Mouse (Mus musculus) embryo, embryonic 10 days (tissue): ENCODE measurements around the gene Gm21083.
"Not testable (repeated sequence)": the region's sequence is repeated elsewhere in the genome, so short reads cannot be mapped to it uniquely, and the experiment has no call there.

ENCODE experiments used
- DNase-seq: peaks from one replicate; pipeline ENCODE4 v3.0.0-alpha.2; 2015; ENCODE audit warnings: low spot score

Gm21083 gene

GRCm38 (mm10) chr5:15628136-15628535 lies 51.0 kb downstream of the Gm21083 start:
- not testable (repeated sequence) for DNase-seq

- not testable (repeated sequence) for DNase-seq
Measured at GRCm38 (mm10) chr5:15630068-15630467, 52.9 kb downstream of the Gm21083 start.
